Mouse (Mus musculus) forebrain, embryonic 13.5 days (tissue): Measurements from ENCODE around the gene Crxos. TPM values are rescaled to one million over a fixed set of nuclear protein-coding genes. Genes with fewer than 3 reads are reported as not detected.

ENCODE experiments used
- ATAC-seq: fragments of 200-750 bp; cut with Nextera tagmentation; 2 replicates; pipeline ENCODE4 v1.8.0; 2017
- H3K27ac ChIP-seq: fragments of 300-500 bp; sonication (generic); 2 replicates; pipeline ENCODE4 v1.5.1; 2015; ENCODE audit warnings: inconsistent platforms, mild to moderate bottlenecking, moderate library complexity
- H3K27me3 ChIP-seq: fragments of 300-500 bp; sonication (generic); 2 replicates; pipeline ENCODE4 v1.6.1; 2015; ENCODE audit warnings: mild to moderate bottlenecking, inconsistent platforms
- H3K36me3 ChIP-seq: fragments of 300-500 bp; sonication (generic); 2 replicates; pipeline ENCODE4 v1.6.1; 2015; ENCODE audit warnings: mild to moderate bottlenecking, inconsistent platforms; ENCODE audit not compliant: poor library complexity, severe bottlenecking
- H3K4me1 ChIP-seq: fragments of 300-500 bp; sonication (generic); 2 replicates; pipeline ENCODE4 v1.6.1; 2015; ENCODE audit warnings: inconsistent platforms
- H3K4me2 ChIP-seq: fragments of 300-500 bp; sonication (generic); 2 replicates; pipeline ENCODE4 v1.6.1; 2015; ENCODE audit warnings: inconsistent platforms, mild to moderate bottlenecking, moderate library complexity
- H3K4me3 ChIP-seq: fragments of 300-500 bp; sonication (generic); 2 replicates; pipeline ENCODE4 v1.5.1; 2015; ENCODE audit warnings: mild to moderate bottlenecking, inconsistent platforms
- H3K9ac ChIP-seq: fragments of 300-500 bp; sonication (generic); 2 replicates; pipeline ENCODE4 v1.6.1; 2015; ENCODE audit warnings: mild to moderate bottlenecking, inconsistent platforms
- H3K9me3 ChIP-seq: fragments of 300-500 bp; sonication (generic); replicated peaks from 2 replicates; pipeline ENCODE4 v1.6.1; 2016; ENCODE audit warnings: inconsistent platforms
- WGBS: fragments of 180-500 bp; shearing (Covaris S2); methylation state at CpG from one replicate; pipeline ENCODE4 v1.1.7; 2015; 5-methylcytosine and 5-hydroxymethylcytosine counted together
- polyA plus RNA-seq: library from polyadenylated mRNA; unstranded; fragments of >200 nt; fragmentation: Nextera tagmentation; extraction: Ambion mirVana; gene quantifications from 2 replicates; pipeline ENCODE4 v1.2.1, GENCODE M21; 2015

Gene Crxos
- not detected in 2 replicates for polyA plus RNA-seq

DNA sequence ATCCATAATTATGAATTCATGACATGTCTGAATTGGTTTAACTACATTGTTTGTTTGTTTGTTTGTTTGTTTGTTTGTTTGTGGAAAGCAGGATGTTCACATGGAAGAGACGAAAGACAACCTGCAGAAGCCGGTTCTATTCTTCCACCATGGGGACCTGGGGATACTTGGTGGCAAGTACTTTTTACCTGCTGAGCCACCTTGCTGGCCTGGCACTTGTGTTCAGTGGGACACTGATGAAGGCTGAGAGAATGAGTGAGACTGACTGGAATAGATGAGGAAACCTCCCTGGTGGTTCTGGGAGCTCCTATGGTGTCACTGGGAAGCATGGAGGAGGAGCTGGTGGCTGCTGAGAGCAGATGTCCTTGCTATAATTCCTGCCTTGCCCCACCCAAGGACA, at the start of gene Crxos:
Crxos (plus strand) TSS at position 301 of the 400 bp plus-strand sequence.
- ATAC-seq, result no peak
- Histone ChIP-seq H3K4me2 (no peak within 1 kb of the TSS), H3K4me1 (peaks cover 3% of the 10 kb centered on the region; the same call in 1 of the 2 replicates), H3K36me3 (no peaks in the 10 kb centered on the region), H3K27me3 (no peaks in the 10 kb centered on the region), H3K27ac (no peak within 1 kb of the TSS), H3K9ac (no peak within 1 kb of the TSS), H3K4me3 (no peak within 1 kb of the TSS), H3K9me3 (no peaks in the 10 kb centered on the region)
- 87% methylated on average over 2 of the region's 2 CpGs for WGBS

GRCm38 (mm10) chr7:15839578-15839977, 42.8 kb upstream of the Crxos start, which contains the start of gene Obox6:
Gene Obox6, minus strand, starts transcription at chr7:15839678.
- no peak within 1 kb of the TSS for H3K9ac ChIP-seq
- no peak for ATAC-seq
- H3K4me2 ChIP-seq, result no peak within 1 kb of the TSS
- H3K4me3 ChIP-seq, result no peak within 1 kb of the TSS
- no peak within 1 kb of the TSS for H3K27ac ChIP-seq
- H3K27me3 ChIP-seq, result no peaks in the 10 kb centered on the region
- H3K4me1 ChIP-seq, result no peaks in the 10 kb centered on the region
- peaks cover 21% of the 10 kb centered on the region; the same call in 1 of the 2 replicates for H3K9me3 ChIP-seq
- WGBS, result 93% methylated on average over 3 of the region's 3 CpGs
- no peaks in the 10 kb centered on the region for H3K36me3 ChIP-seq

- no peak overlapping the region for H3K4me3 ChIP-seq
- no peaks in the 10 kb centered on the region for H3K4me1 ChIP-seq
- H3K27me3 ChIP-seq, result no peaks in the 10 kb centered on the region
- no peak overlapping the region for H3K4me2 ChIP-seq
- H3K27ac ChIP-seq, result no peak overlapping the region
- no peaks in the 10 kb centered on the region for H3K36me3 ChIP-seq
- WGBS, result 34% methylated on average over 2 of the region's 2 CpGs
- H3K9ac ChIP-seq, result no peak overlapping the region
- no peaks in the 10 kb centered on the region for H3K9me3 ChIP-seq
- ATAC-seq, result no peak
Observed at GRCm38 (mm10) chr7:15859657-15860056, 22.8 kb upstream of the Crxos start.

GRCm38 (mm10) chr7:15864104-15864503, 18.3 kb upstream of the Crxos start:
- Histone ChIP-seq H3K36me3 (no peaks in the 10 kb centered on the region), H3K27me3 (no peaks in the 10 kb centered on the region), H3K4me2 (no peak overlapping the region), H3K4me1 (no peaks in the 10 kb centered on the region), H3K4me3 (no peak overlapping the region), H3K27ac (no peak overlapping the region), H3K9ac (no peak overlapping the region), H3K9me3 (no peaks in the 10 kb centered on the region)
- WGBS, result 53% methylated on average over 4 of the region's 4 CpGs
- no peak for ATAC-seq

DNA sequence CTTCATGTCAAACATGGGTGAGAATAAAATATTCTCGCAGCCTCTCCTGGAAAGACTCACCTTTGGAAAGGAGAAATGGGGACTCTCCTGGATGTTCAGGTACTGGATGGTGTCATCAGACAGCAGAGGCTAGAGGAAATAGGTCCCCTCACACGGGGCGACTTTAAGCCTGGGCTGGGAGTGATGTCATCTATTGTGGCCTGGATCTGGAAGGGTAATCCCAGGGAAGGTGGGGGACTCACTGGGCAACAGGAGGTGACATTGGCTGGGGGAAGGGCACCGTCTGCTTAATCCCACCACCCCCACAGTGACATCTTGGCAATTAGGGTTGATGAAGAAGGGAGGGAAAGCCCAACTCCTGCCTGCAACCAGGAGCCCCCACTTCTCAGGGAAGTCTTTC, 2.7 kb upstream of the Crxos start, which contains the start of gene Crx:
Crx (minus strand) TSS at position 213 of the 400 bp plus-strand sequence.
- ATAC-seq, result no peak
- H3K27ac ChIP-seq, result no peak within 1 kb of the TSS
- 27% methylated on average over 4 of the region's 4 CpGs for WGBS

GRCm38 (mm10) chr7:15881388-15881787, 1.0 kb upstream of the Crxos start:
- H3K4me2 ChIP-seq, result no peak overlapping the region
- no peak for ATAC-seq
- no peak overlapping the region for H3K9ac ChIP-seq
- no peaks in the 10 kb centered on the region for H3K9me3 ChIP-seq
- H3K4me1 ChIP-seq, result peaks cover 3% of the 10 kb centered on the region; the same call in 1 of the 2 replicates
- H3K27me3 ChIP-seq, result no peaks in the 10 kb centered on the region
- no peaks in the 10 kb centered on the region for H3K36me3 ChIP-seq
- H3K27ac ChIP-seq, result no peak overlapping the region
- WGBS, result under 1% methylated on average over 7 of the region's 7 CpGs
- no peak overlapping the region for H3K4me3 ChIP-seq

More for the DNA sequence above, 2.7 kb upstream of the Crxos start, which contains the start of gene Crx:
- Histone ChIP-seq H3K9me3 (no peaks in the 10 kb centered on the region), H3K36me3 (no peaks in the 10 kb centered on the region), H3K4me1 (peaks cover 3% of the 10 kb centered on the region; the same call in 1 of the 2 replicates), H3K4me2 (no peak within 1 kb of the TSS), H3K27me3 (no peaks in the 10 kb centered on the region), H3K9ac (no peak within 1 kb of the TSS), H3K4me3 (no peak within 1 kb of the TSS)

DNA sequence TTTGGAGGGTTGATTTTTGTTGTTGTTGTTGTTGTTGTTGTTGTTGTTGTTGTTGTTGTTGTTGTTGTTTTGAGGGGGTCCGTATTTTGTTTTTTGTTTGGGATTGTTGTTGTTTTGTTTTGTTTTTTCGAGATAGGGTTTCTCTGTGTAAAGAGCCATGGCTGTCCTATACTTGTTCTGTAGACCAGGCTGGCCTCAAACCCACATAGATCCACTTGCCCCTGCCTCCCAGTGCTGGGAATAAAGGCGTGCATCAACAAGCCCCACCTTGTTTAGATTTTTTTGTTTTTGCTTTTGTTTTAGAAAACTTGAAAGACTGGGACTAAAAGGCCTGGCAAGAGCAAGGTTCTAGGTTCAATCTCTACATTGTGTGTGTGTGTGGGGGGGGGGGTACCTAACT, 586 bp upstream of the Crxos start:
- ATAC-seq, result no peak
- peaks cover 3% of the 10 kb centered on the region; the same call in 1 of the 2 replicates for H3K4me1 ChIP-seq
- H3K27ac ChIP-seq, result no peak overlapping the region

DNA sequence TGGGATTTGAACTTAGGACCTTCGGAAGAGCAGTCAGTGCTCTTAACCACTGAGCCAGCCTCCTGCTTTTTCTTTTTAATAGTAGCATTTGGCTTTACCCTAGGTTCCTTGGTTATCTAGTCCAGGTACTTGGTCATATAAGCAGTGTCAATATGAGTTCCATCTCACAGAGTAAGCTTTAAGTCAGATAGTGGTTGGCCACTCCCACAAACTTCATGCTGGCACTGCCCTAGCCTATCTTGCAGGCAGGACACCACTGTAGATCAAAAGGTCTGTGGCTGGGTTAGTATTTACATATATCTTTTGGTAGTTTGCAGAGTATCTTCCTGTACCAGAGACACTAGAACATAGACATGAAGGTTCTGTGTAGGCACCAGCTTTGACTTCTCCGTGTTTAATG, 1.7 kb downstream of the Crxos start:
- no peak for ATAC-seq
- 95% methylated on average over 2 of the region's 2 CpGs for WGBS

More for the DNA sequence above, 586 bp upstream of the Crxos start:
- Histone ChIP-seq H3K4me2 (no peak overlapping the region), H3K36me3 (no peaks in the 10 kb centered on the region), H3K4me3 (no peak overlapping the region), H3K27me3 (no peaks in the 10 kb centered on the region), H3K9me3 (no peaks in the 10 kb centered on the region), H3K9ac (no peak overlapping the region)
- WGBS, result 42% methylated on average over 3 of the region's 3 CpGs

DNA sequence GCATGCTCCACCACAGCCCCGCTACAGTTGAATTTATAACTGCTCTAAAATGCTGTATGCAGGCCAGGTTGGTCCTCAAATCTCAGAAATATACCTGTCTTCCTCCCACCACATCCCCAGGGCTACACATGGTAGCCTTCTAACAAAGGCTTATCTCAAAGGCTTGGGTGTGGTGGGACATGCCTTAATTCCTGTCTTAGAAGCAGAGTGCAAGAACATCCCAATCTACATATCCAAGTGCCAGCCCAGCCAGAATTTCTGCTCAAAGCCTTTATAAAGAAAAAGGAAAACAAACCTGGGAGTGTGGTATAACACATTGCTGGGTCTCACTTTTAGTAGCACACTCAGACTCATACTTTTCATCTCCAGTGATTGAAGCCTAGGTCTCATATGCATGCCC, 11.8 kb downstream of the Crxos start:
- no peaks in the 10 kb centered on the region for H3K9me3 ChIP-seq
- no peaks in the 10 kb centered on the region for H3K4me1 ChIP-seq
- H3K9ac ChIP-seq, result no peak overlapping the region
- H3K27ac ChIP-seq, result no peak overlapping the region
- no peak for ATAC-seq
- H3K4me2 ChIP-seq, result no peak overlapping the region
- H3K4me3 ChIP-seq, result no peak overlapping the region
- WGBS, result 75% methylated on average over 1 of the region's 1 CpGs
- no peaks in the 10 kb centered on the region for H3K36me3 ChIP-seq
- no peaks in the 10 kb centered on the region for H3K27me3 ChIP-seq

More for the DNA sequence above, 1.7 kb downstream of the Crxos start:
- H3K9me3 ChIP-seq, result no peaks in the 10 kb centered on the region
- no peaks in the 10 kb centered on the region for H3K36me3 ChIP-seq
- no peak overlapping the region for H3K27ac ChIP-seq
- H3K4me1 ChIP-seq, result peaks cover 3% of the 10 kb centered on the region; the same call in 1 of the 2 replicates
- H3K27me3 ChIP-seq, result no peaks in the 10 kb centered on the region
- H3K4me2 ChIP-seq, result no peak overlapping the region
- no peak overlapping the region for H3K4me3 ChIP-seq
- no peak overlapping the region for H3K9ac ChIP-seq

GRCm38 (mm10) chr7:15901366-15902048, 19.1 kb downstream of the Crxos start:
- Histone ChIP-seq H3K27me3 (no peaks in the 10 kb centered on the region), H3K4me1 (no peaks in the 10 kb centered on the region), H3K36me3 (no peaks in the 10 kb centered on the region), H3K9me3 (no peaks in the 10 kb centered on the region), H3K27ac (no peak overlapping the region), H3K4me2 (no peak overlapping the region), H3K4me3 (no peak overlapping the region), H3K9ac (no peak overlapping the region)
- ATAC-seq, result no peak
- WGBS, result 81% methylated on average over 9 of the region's 9 CpGs

DNA sequence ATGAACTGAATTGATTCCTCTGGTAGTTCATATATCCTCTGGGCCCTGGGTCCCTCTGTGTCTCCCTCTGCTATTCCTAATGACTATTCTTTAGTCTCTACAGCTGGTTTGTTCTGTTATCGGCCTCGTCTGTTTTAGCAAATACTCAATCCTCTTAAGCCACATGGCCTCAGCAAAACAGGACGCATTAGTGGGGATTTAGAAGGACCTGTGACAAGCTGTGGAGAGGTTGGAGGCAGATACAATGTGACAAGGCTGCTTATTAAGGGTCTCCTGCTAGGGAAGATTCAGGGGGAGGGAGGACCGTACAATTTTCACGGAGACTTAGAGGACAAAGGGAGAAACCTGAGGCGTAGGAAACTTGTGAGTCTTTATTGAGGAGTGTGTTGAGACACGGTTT, 23.4 kb downstream of the Crxos start:
- H3K4me3 ChIP-seq, result no peak overlapping the region
- H3K4me1 ChIP-seq, result no peaks in the 10 kb centered on the region
- no peaks in the 10 kb centered on the region for H3K9me3 ChIP-seq
- H3K27me3 ChIP-seq, result no peaks in the 10 kb centered on the region
- no peaks in the 10 kb centered on the region for H3K36me3 ChIP-seq
- no peak for ATAC-seq
- H3K27ac ChIP-seq, result no peak overlapping the region
- 55% methylated on average over 7 of the region's 7 CpGs for WGBS
- H3K9ac ChIP-seq, result no peak overlapping the region
- no peak overlapping the region for H3K4me2 ChIP-seq

DNA sequence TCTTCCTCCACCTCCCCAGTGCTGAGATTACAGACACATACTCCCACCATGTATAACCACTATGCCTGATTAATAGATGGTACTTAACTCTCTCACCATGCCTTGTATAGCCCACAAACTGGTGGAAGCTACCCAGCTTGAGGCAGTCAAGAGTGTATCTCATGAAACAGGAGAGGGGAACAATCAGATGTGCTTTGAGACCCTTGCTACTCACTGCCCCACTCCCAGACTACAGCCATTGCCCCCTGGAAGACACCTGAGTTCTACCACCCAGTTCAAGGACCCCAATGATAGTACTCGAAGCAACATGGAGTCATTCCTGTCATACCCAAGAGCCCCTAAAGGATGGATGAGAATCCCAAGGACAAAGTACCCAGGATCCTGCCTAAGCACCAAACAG, 24.2 kb downstream of the Crxos start:
- Histone ChIP-seq H3K27me3 (no peaks in the 10 kb centered on the region), H3K4me3 (no peak overlapping the region), H3K4me2 (no peak overlapping the region), H3K27ac (no peak overlapping the region), H3K9ac (no peak overlapping the region), H3K9me3 (no peaks in the 10 kb centered on the region), H3K36me3 (no peaks in the 10 kb centered on the region), H3K4me1 (no peaks in the 10 kb centered on the region)
- no peak for ATAC-seq
- 96% methylated on average over 1 of the region's 1 CpGs for WGBS
